Mouse (Mus musculus): ENCODE results near the gene P2rx7. TPM values are rescaled to one million over a fixed set of nuclear protein-coding genes. Genes with fewer than 3 reads are reported as not detected.

The P2rx7 gene
- total and polyA plus RNA-seq, 3 experiments: 0.72 to 9.0 (median 8.9) TPM

- ATAC-seq (ENCODE audit: extremely low read depth, insufficient number of reproducible peaks, low FRiP score, poor library complexity, severe bottlenecking): no peak
- no peaks in the 10 kb centered on the region; the same call in 1 of the 2 replicates for H3K9me3 ChIP-seq (replicated peaks)
- H3K4me1 ChIP-seq (ENCODE audit: insufficient read depth, low read depth, low read length): peaks cover 52% of the 10 kb centered on the region
- peaks cover 16% of the 10 kb centered on the region for H3K36me3 ChIP-seq (replicated peaks)
- H3K27me3 ChIP-seq (ENCODE audit: insufficient read depth, low read length): no peaks in the 10 kb centered on the region
- no peak for TF ChIP-seq POLR2AphosphoS5 (IDR thresholded peaks at IDR 0.05; ENCODE audit: insufficient replicate concordance, low read depth, low read length)
- TF ChIP-seq GATA2 (IDR thresholded peaks at IDR 0.05; ENCODE audit: borderline replicate concordance, low read depth, low read length): no peak
- TF ChIP-seq CTCF (IDR thresholded peaks at IDR 0.05; ENCODE audit: low read depth, low read length): no peak
- TF ChIP-seq TAL1 (conservative IDR thresholded peaks at IDR 0.05; ENCODE audit: low read depth, low read length): no peak
- no peak for TF ChIP-seq GATA1 (IDR thresholded peaks at IDR 0.05; ENCODE audit: borderline replicate concordance, low read length)
- DNase-seq (ENCODE audit: low spot score): peak; percentile 19
- H3K4me3 ChIP-seq (ENCODE audit: low read depth, low read length): peak overlapping the region; percentile 84
These were observed 63.2 kb downstream of the P2rx7 start for GRCm38 (mm10) chr5:122706917-122707275.

DNA sequence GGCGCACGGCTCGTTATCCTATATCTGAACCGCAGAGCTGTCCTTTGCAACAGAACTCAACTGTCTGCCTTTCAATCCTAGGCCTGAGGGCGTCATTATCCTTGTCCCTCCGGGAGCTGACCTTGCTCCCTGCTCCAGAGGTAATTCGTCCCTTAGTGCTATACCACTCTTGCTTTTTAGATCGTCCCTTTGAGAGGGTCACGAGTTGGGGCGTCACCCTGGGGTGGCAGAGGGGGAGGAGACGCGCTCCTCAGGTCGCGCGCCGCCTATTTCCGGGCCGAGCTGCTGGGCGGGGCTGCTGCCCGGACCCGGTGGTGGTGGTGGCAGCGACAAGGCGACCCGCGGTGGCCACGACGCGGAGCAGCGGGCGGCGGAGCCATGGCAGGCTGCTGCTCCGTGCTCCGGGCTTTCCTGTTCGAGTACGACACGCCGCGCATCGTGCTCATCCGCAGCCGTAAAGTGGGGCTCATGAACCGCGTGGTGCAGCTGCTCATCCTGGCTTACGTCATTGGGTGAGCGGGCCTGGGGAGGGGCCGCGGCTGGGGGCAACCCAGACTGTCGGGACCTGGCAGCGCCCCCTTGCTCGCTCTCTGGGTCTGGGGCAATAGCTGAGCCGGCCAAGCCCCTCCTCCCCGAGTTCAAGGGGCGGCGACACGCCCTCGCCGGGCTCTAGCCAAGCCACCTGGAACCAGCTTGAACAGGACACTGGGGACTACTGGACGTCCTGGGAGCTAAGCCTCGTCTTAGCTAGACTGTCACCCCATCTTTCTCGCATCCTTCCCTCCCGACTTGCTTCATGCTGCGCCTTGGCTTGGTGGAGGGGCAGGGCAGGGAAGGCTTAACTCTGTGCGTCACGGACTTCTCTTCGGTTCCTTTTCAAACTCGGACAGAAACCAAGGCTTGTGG, 63.8 kb downstream of the P2rx7 start, which contains the start of gene P2rx4:
TSS of gene P2rx4 (plus strand) at position 269 of the 906 bp plus-strand sequence.
- peak; percentile 93 for DNase-seq (ENCODE audit: low spot score)
- Histone ChIP-seq H3K27me3 (ENCODE audit: insufficient read depth, low read length) (no peaks in the 10 kb centered on the region), H3K4me1 (ENCODE audit: insufficient read depth, low read depth, low read length) (peaks cover 50% of the 10 kb centered on the region), H3K4me3 (ENCODE audit: low read depth, low read length) (peak within 1 kb of the TSS; percentile 84), H3K36me3 (replicated peaks) (peaks cover 21% of the 10 kb centered on the region), H3K9me3 (replicated peaks) (peaks cover 3% of the 10 kb centered on the region)
- ATAC-seq (ENCODE audit: extremely low read depth, insufficient number of reproducible peaks, low FRiP score, poor library complexity, severe bottlenecking): peak; percentile 70
- no peak for TF ChIP-seq CTCF (IDR thresholded peaks at IDR 0.05; ENCODE audit: low read depth, low read length)
- TF ChIP-seq POLR2AphosphoS5 (IDR thresholded peaks at IDR 0.05; ENCODE audit: insufficient replicate concordance, low read depth, low read length): no peak

DNA sequence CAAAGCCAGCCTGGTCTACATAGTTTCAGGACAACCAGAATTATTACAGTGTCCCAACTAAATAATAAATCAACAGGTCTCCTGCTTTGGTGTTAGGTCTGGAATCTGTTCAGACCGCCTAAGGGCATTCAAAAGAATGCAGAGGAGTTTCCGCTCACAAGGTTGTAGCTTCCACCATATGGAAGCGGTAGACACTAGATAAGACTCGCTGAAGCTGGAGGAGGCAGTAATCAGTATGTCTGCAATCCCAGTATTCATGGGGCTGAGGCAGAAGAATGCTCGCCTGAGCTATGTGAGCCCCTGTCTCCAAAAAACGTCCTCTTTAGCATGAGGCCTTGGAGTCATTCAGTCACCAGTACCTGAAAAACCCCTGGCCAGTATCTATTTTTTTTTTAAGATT, 65.1 kb downstream of the P2rx7 start:
- Histone ChIP-seq H3K27me3 (ENCODE audit: insufficient read depth, low read length) (no peaks in the 10 kb centered on the region), H3K4me3 (ENCODE audit: low read depth, low read length) (no peak overlapping the region; the same call in 1 of the 2 replicates), H3K36me3 (replicated peaks) (peaks cover 24% of the 10 kb centered on the region), H3K4me1 (ENCODE audit: insufficient read depth, low read depth, low read length) (peaks cover 39% of the 10 kb centered on the region), H3K9me3 (replicated peaks) (peaks cover 10% of the 10 kb centered on the region)
- TF ChIP-seq POLR2AphosphoS5 (IDR thresholded peaks at IDR 0.05; ENCODE audit: insufficient replicate concordance, low read depth, low read length) (no peak), GATA2 (IDR thresholded peaks at IDR 0.05; ENCODE audit: borderline replicate concordance, low read depth, low read length) (no peak), TAL1 (conservative IDR thresholded peaks at IDR 0.05; ENCODE audit: low read depth, low read length) (no peak), GATA1 (IDR thresholded peaks at IDR 0.05; ENCODE audit: borderline replicate concordance, low read length) (no peak), CTCF (IDR thresholded peaks at IDR 0.05; ENCODE audit: low read depth, low read length) (no peak)
- DNase-seq (ENCODE audit: low spot score) (no peak), ATAC-seq (ENCODE audit: extremely low read depth, insufficient number of reproducible peaks, low FRiP score, poor library complexity, severe bottlenecking) (no peak)

GRCm38 (mm10) chr5:122715723-122716122, 72.0 kb downstream of the P2rx7 start:
- Histone ChIP-seq H3K27me3 (ENCODE audit: insufficient read depth, low read length) (no peaks in the 10 kb centered on the region), H3K4me3 (ENCODE audit: low read depth, low read length) (no peak overlapping the region)
- no peak for ATAC-seq (ENCODE audit: extremely low read depth, insufficient number of reproducible peaks, low FRiP score, poor library complexity, severe bottlenecking)

GRCm38 (mm10) chr5:122716793-122717192, 73.1 kb downstream of the P2rx7 start:
- peaks cover 10% of the 10 kb centered on the region for H3K9me3 ChIP-seq (replicated peaks)
- H3K4me3 ChIP-seq (ENCODE audit: low read depth, low read length): no peak overlapping the region
- H3K27me3 ChIP-seq (ENCODE audit: insufficient read depth, low read length): no peaks in the 10 kb centered on the region
- peaks cover 3% of the 10 kb centered on the region for H3K4me1 ChIP-seq (ENCODE audit: insufficient read depth, low read depth, low read length)
- no peak for TF ChIP-seq TAL1 (conservative IDR thresholded peaks at IDR 0.05; ENCODE audit: low read depth, low read length)
- no peak for TF ChIP-seq GATA1 (IDR thresholded peaks at IDR 0.05; ENCODE audit: borderline replicate concordance, low read length)
- TF ChIP-seq CTCF (IDR thresholded peaks at IDR 0.05; ENCODE audit: low read depth, low read length): no peak
- no peak for TF ChIP-seq POLR2AphosphoS5 (IDR thresholded peaks at IDR 0.05; ENCODE audit: insufficient replicate concordance, low read depth, low read length)
- no peak for TF ChIP-seq GATA2 (IDR thresholded peaks at IDR 0.05; ENCODE audit: borderline replicate concordance, low read depth, low read length)
- ATAC-seq (ENCODE audit: extremely low read depth, insufficient number of reproducible peaks, low FRiP score, poor library complexity, severe bottlenecking) (no peak), DNase-seq (ENCODE audit: low spot score) (no peak)
- peaks cover 80% of the 10 kb centered on the region for H3K36me3 ChIP-seq (replicated peaks)

More at GRCm38 (mm10) chr5:122715723-122716122, 72.0 kb downstream of the P2rx7 start:
- TF ChIP-seq CTCF (IDR thresholded peaks at IDR 0.05; ENCODE audit: low read depth, low read length): no peak
- no peak for TF ChIP-seq TAL1 (conservative IDR thresholded peaks at IDR 0.05; ENCODE audit: low read depth, low read length)
- TF ChIP-seq POLR2AphosphoS5 (IDR thresholded peaks at IDR 0.05; ENCODE audit: insufficient replicate concordance, low read depth, low read length): no peak
- no peak for TF ChIP-seq GATA2 (IDR thresholded peaks at IDR 0.05; ENCODE audit: borderline replicate concordance, low read depth, low read length)
- no peak for TF ChIP-seq GATA1 (IDR thresholded peaks at IDR 0.05; ENCODE audit: borderline replicate concordance, low read length)
- DNase-seq (ENCODE audit: low spot score): no peak
- peaks cover 10% of the 10 kb centered on the region for H3K9me3 ChIP-seq (replicated peaks)
- H3K4me1 ChIP-seq (ENCODE audit: insufficient read depth, low read depth, low read length): peaks cover 3% of the 10 kb centered on the region
- H3K36me3 ChIP-seq (replicated peaks): peaks cover 82% of the 10 kb centered on the region

GRCm38 (mm10) chr5:122718400-122718799, 74.7 kb downstream of the P2rx7 start:
- H3K4me1 ChIP-seq (ENCODE audit: insufficient read depth, low read depth, low read length): peaks cover 3% of the 10 kb centered on the region
- no peaks in the 10 kb centered on the region for H3K27me3 ChIP-seq (ENCODE audit: insufficient read depth, low read length)
- H3K4me3 ChIP-seq (ENCODE audit: low read depth, low read length): no peak overlapping the region
- H3K9me3 ChIP-seq (replicated peaks): no peaks in the 10 kb centered on the region
- DNase-seq (ENCODE audit: low spot score): no peak
- TF ChIP-seq TAL1 (conservative IDR thresholded peaks at IDR 0.05; ENCODE audit: low read depth, low read length): no peak
- TF ChIP-seq GATA1 (IDR thresholded peaks at IDR 0.05; ENCODE audit: borderline replicate concordance, low read length): no peak
- TF ChIP-seq POLR2AphosphoS5 (IDR thresholded peaks at IDR 0.05; ENCODE audit: insufficient replicate concordance, low read depth, low read length): no peak
- no peak for TF ChIP-seq CTCF (IDR thresholded peaks at IDR 0.05; ENCODE audit: low read depth, low read length)
- no peak for TF ChIP-seq GATA2 (IDR thresholded peaks at IDR 0.05; ENCODE audit: borderline replicate concordance, low read depth, low read length)
- ATAC-seq (ENCODE audit: extremely low read depth, insufficient number of reproducible peaks, low FRiP score, poor library complexity, severe bottlenecking): no peak
- peaks cover 81% of the 10 kb centered on the region for H3K36me3 ChIP-seq (replicated peaks)
